Comparison of ENCODE assay signal across 14 mouse cellular contexts in genomic region chr17:16157711-16158110, GRCm38 (mm10).
DNase-seq lines count a peak whose midpoint lies in the region; ATAC-seq and TF ChIP-seq lines count a peak whose summit lies in the region.
"Had no signal": no experiment of that assay in that cellular context is flagged by ENCODE, and none has a peak within 500 bp of the region (broad histone marks: within the 10 kb centered on the region; RNA-seq: fewer than 3 reads in every experiment).

No protein-coding gene starts in this region.

- H3K4me3 ChIP-seq in intestine, embryonic 14.5 days (ENCODE audit: low read depth, low read length) = no peak overlapping the region
- H3K4me3 ChIP-seq in intestine, postnatal 0 days (ENCODE audit: low read depth, low read length) = no peak overlapping the region
- no peak overlapping the region for H3K4me3 ChIP-seq in stomach, embryonic 14.5 days (ENCODE audit: low read depth, low read length)
- H3K4me3 ChIP-seq in stomach, postnatal 0 days (ENCODE audit: low read depth, low read length) = no peak overlapping the region
- no peak overlapping the region for H3K4me3 ChIP-seq in limb, embryonic 14.5 days (replicated peaks; ENCODE audit: low read length)
- H3K4me3 ChIP-seq: heart, embryonic 13.5 days had no signal

- TF ChIP-seq POLR2A in limb, embryonic 14.5 days (IDR thresholded peaks at IDR 0.05; ENCODE audit: borderline replicate concordance, extremely low read depth, insufficient read depth, insufficient read length) = no peak

- H3K4me1 ChIP-seq in intestine, embryonic 14.5 days (replicated peaks; ENCODE audit: control insufficient read depth, insufficient read depth, low read length) = 0 out of 2 replicates have a peak, but pooled peaks cover 3% of the 10 kb centered on the region
- no peaks in the 10 kb centered on the region for H3K4me1 ChIP-seq in intestine, postnatal 0 days (replicated peaks; ENCODE audit: control insufficient read depth, insufficient read depth, low read length)
- 0 out of 2 replicates have a peak, but pooled peaks cover 2% of the 10 kb centered on the region for H3K4me1 ChIP-seq in stomach, embryonic 14.5 days (ENCODE audit: control insufficient read depth, insufficient read depth, low read length)
- no peaks in the 10 kb centered on the region for H3K4me1 ChIP-seq in stomach, postnatal 0 days (replicated peaks; ENCODE audit: control insufficient read depth, insufficient read depth)
- no peaks in the 10 kb centered on the region for H3K4me1 ChIP-seq in limb, embryonic 14.5 days (ENCODE audit: control insufficient read depth, insufficient read depth, low read length)
- H3K4me1 ChIP-seq: heart, embryonic 13.5 days had no signal

- 47% methylated on average over 6 of the region's 6 CpGs for WGBS in intestine, embryonic 14.5 days
- WGBS in intestine, postnatal 0 days = 52% methylated on average over 6 of the region's 6 CpGs
- 36% methylated on average over 6 of the region's 6 CpGs for WGBS in stomach, embryonic 14.5 days
- whole genome bisulfite sequencing in stomach, postnatal 0 days = 40% methylated on average over 6 of the region's 6 CpGs
- WGBS in limb, embryonic 14.5 days = 47% methylated on average over 6 of the region's 6 CpGs

- no peak for DNase-seq in intestine, embryonic 14.5 days (ENCODE audit: low spot score)
- no peak for DNase-seq in stomach, postnatal 0 days (ENCODE audit: low spot score)
- peak; percentile 82 for DNase-seq in limb, embryonic 14.5 days (ENCODE audit: low spot score)
- DNase-seq: adrenal gland, postnatal 10 days; cerebellum, adult 11 months; spleen, adult 18-20 months had no signal

- TF ChIP-seq CTCF in intestine, postnatal 0 days (IDR thresholded peaks at IDR 0.05; ENCODE audit: low read depth) = no peak
- no peak for TF ChIP-seq CTCF in stomach, postnatal 0 days (IDR thresholded peaks at IDR 0.05; ENCODE audit: low read depth)

- H3K9me3 ChIP-seq in intestine, embryonic 14.5 days (ENCODE audit: control insufficient read depth, low read length) = no peaks in the 10 kb centered on the region
- H3K9me3 ChIP-seq in intestine, postnatal 0 days (ENCODE audit: control insufficient read depth) = no peaks in the 10 kb centered on the region
- H3K9me3 ChIP-seq in stomach, embryonic 14.5 days (ENCODE audit: control insufficient read depth, low read depth, low read length) = no peaks in the 10 kb centered on the region
- H3K9me3 ChIP-seq in stomach, postnatal 0 days (ENCODE audit: control insufficient read depth, low read length) = no peaks in the 10 kb centered on the region
- H3K9me3 ChIP-seq in limb, embryonic 14.5 days (ENCODE audit: control insufficient read depth, low read length) = no peaks in the 10 kb centered on the region
- H3K9me3 ChIP-seq: heart, embryonic 13.5 days had no signal

- no peak overlapping the region for H3K9ac ChIP-seq in intestine, embryonic 14.5 days (ENCODE audit: low read length)
- H3K9ac ChIP-seq in intestine, postnatal 0 days (ENCODE audit: low read depth, low read length) = no peak overlapping the region
- no peak overlapping the region for H3K9ac ChIP-seq in stomach, embryonic 14.5 days (replicated peaks; ENCODE audit: low read depth, low read length)
- no peak overlapping the region for H3K9ac ChIP-seq in stomach, postnatal 0 days (ENCODE audit: low read length)
- H3K9ac ChIP-seq in limb, embryonic 14.5 days (ENCODE audit: low read depth, low read length, severe bottlenecking) = no peak overlapping the region
- H3K9ac ChIP-seq: heart, embryonic 13.5 days had no signal

- no peaks in the 10 kb centered on the region for H3K36me3 ChIP-seq in intestine, embryonic 14.5 days (ENCODE audit: control insufficient read depth, insufficient read depth, low read length)
- no peaks in the 10 kb centered on the region for H3K36me3 ChIP-seq in intestine, postnatal 0 days (ENCODE audit: control insufficient read depth, insufficient read depth)
- no peaks in the 10 kb centered on the region for H3K36me3 ChIP-seq in stomach, embryonic 14.5 days (ENCODE audit: control insufficient read depth, insufficient read depth, low read length)
- H3K36me3 ChIP-seq in stomach, postnatal 0 days (ENCODE audit: control insufficient read depth, insufficient read depth, low read length) = no peaks in the 10 kb centered on the region
- no peaks in the 10 kb centered on the region for H3K36me3 ChIP-seq in limb, embryonic 14.5 days (ENCODE audit: control insufficient read depth, insufficient read depth, low read length)
- H3K36me3 ChIP-seq: heart, embryonic 13.5 days had no signal

- no peaks in the 10 kb centered on the region for H3K27me3 ChIP-seq in intestine, embryonic 14.5 days (replicated peaks; ENCODE audit: control insufficient read depth, insufficient read depth, low read length)
- no peaks in the 10 kb centered on the region for H3K27me3 ChIP-seq in intestine, postnatal 0 days (replicated peaks; ENCODE audit: control insufficient read depth, insufficient read depth, low read length)
- H3K27me3 ChIP-seq in stomach, embryonic 14.5 days (ENCODE audit: control insufficient read depth, insufficient read depth, low read length) = no peaks in the 10 kb centered on the region
- no peaks in the 10 kb centered on the region for H3K27me3 ChIP-seq in stomach, postnatal 0 days (ENCODE audit: control insufficient read depth, insufficient read depth, low read length)
- no peaks in the 10 kb centered on the region for H3K27me3 ChIP-seq in limb, embryonic 14.5 days (ENCODE audit: control insufficient read depth, insufficient read depth, low read length)
- H3K27me3 ChIP-seq: heart, embryonic 13.5 days had no signal

- ATAC-seq in intestine, embryonic 14.5 days (replicated peaks; ENCODE audit: low FRiP score, low TSS enrichment, low read depth) = no peak
- no peak for ATAC-seq in intestine, postnatal 0 days
- no peak for ATAC-seq in stomach, embryonic 14.5 days (ENCODE audit: insufficient number of reproducible peaks, insufficient read depth, low FRiP score, low read depth)
- ATAC-seq in stomach, postnatal 0 days (ENCODE audit: low FRiP score, low TSS enrichment) = no peak
- ATAC-seq in limb, embryonic 14.5 days (ENCODE audit: low FRiP score, low read depth) = peak; percentile 63; the same call in 1 of the 2 replicates
- ATAC-seq in erythroblast, adult 5-6 weeks (replicated peaks; ENCODE audit: low FRiP score, poor library complexity, severe bottlenecking) = no peak
- ATAC-seq in activated CD4-positive, CD25-positive, alpha-beta regulatory T cell, adult 4 months = no peak
- ATAC-seq in erythroid progenitor cell, adult 5-6 weeks (replicated peaks; ENCODE audit: low FRiP score, poor library complexity, severe bottlenecking) = no peak
- ATAC-seq: inflammation-experienced regulatory T-cells, adult 6 months had no signal

- no peak overlapping the region for H3K4me2 ChIP-seq in intestine, embryonic 14.5 days (ENCODE audit: low read length)
- no peak overlapping the region for H3K4me2 ChIP-seq in intestine, postnatal 0 days (replicated peaks; ENCODE audit: low read depth)
- no peak overlapping the region for H3K4me2 ChIP-seq in stomach, embryonic 14.5 days (replicated peaks; ENCODE audit: low read depth, low read length)
- no peak overlapping the region for H3K4me2 ChIP-seq in stomach, postnatal 0 days (replicated peaks; ENCODE audit: low read depth)
- H3K4me2 ChIP-seq in limb, embryonic 14.5 days (replicated peaks; ENCODE audit: low read depth, low read length, severe bottlenecking) = no peak overlapping the region
- H3K4me2 ChIP-seq: heart, embryonic 13.5 days; liver, embryonic 11.5 days had no signal

- H3K27ac ChIP-seq in intestine, embryonic 14.5 days (ENCODE audit: low read depth) = 0 out of 2 replicates have a peak overlapping the region, but pooled peaks have one; percentile 6
- no peak overlapping the region for H3K27ac ChIP-seq in intestine, postnatal 0 days (ENCODE audit: low read depth, low read length)
- H3K27ac ChIP-seq in stomach, embryonic 14.5 days (ENCODE audit: low read length) = peak overlapping the region; percentile 52; the same call in 1 of the 2 replicates
- no peak overlapping the region for H3K27ac ChIP-seq in stomach, postnatal 0 days (replicated peaks)
- no peak overlapping the region for H3K27ac ChIP-seq in limb, embryonic 14.5 days (replicated peaks; ENCODE audit: low read depth, low read length)
- H3K27ac ChIP-seq: heart, embryonic 13.5 days had no signal

- no peak for TF ChIP-seq EP300 in stomach, postnatal 0 days (optimal IDR thresholded peaks at IDR 0.05)

Comparison
In these comparisons a context has a peak if more than half of its experiments do, and no peak if none do; other contexts are left out.
1. H3K27ac ChIP-seq: peak in intestine, embryonic 14.5 days (single experiment) and stomach, embryonic 14.5 days (single experiment); none in intestine, postnatal 0 days (single experiment), stomach, postnatal 0 days (single experiment) and limb, embryonic 14.5 days (single experiment).